Mouse (Mus musculus): ENCODE measurements around the gene Tpm4.

Tpm4 gene

DNA sequence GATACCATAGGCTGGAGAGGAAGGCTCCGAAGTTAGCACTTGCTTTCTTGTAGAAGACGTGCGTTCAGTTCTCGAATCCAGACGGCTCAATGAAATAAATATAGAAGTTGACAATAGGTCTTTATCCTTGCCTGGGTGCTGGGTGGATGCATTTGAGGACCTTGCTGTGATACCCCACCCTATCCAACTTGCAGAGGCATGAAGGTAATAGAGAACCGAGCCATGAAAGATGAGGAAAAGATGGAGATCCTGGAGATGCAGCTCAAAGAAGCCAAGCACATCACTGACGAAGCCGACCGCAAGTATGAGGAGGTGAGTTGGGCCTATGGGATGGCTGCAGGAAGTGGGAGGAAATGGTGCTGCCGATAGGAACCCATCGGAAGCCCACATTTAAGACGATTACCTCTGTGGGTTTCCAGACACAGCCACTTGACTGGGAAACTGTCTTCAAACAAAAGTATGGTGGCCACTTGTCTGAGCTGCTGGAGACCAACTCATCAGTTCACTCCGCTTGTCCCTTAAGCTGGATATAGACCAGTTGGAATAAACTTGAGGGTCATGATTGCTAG lies 8.6 kb downstream of the Tpm4 start:
- DNase-seq (ENCODE audit: low read depth, low spot score): no peak

DNA sequence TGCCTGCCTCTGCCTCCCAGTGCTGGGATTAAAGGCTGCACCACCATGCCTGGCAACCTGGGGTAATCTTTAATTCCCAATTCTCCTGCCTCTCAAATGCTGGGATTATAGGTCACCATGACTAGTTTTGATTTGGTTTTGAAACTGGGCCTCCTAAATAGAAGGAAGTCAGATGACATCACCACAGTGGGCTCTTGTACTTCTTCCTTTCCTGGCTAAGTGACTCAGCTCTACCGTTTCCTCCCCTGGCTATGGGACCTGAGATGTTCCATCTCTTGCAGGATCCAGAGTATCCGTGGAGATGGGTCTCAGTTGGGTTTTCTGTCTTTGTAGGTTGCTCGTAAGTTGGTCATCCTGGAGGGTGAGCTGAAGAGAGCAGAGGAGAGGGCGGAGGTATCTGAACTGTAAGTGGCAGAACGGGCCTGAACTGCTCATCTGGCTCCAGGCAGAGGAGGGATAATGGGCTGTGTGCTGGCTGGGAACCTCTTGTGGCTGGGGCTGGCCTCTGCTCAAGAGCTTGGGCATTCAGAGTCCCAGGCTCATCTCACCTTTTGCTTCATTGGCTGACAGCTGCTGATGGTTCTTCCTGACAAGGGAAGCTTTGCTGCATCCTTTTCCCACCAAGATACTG lies 9.7 kb downstream of the Tpm4 start:
- DNase-seq (ENCODE audit: low read depth, low spot score): no peak

DNA sequence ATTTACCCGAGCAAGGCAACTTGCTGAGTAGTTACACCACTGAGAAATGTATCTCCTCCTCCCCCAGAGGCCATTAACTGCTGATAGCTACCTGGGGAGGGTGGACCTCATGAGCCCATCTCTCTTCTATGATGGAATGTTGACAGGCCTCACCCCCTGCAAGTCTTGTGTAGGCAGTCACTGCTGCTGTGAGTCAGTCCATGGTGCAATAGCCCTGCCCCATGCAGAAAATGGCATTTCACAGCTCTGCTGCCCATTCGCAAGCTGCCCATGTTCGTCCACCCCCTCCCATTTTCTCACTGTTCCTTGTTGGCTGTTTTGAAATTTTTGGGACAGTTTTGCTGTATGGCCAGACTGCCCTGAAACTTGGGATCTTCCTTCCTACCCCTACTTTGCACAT lies 10.7 kb downstream of the Tpm4 start:
- DNase-seq (ENCODE audit: low read depth, low spot score): no peak

DNA sequence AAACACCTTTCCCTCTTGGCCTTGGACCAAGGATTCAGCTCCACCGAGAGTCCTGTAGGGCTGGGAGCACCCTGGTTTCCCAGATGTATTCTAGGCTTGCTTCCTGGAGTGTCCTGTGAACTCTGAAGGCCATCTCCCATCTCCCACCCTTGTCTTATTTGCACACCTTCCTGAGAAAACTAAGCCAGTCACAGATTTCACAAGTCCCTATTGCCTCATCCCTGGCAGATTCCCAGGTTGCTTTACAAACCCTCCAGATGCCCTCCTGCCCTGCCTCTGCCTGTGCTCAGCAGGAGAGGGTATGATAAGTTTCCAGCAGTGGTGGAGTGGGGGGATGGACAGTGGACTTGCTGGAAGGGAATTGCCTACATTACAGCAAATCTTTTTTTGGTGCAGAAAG lies 11.3 kb downstream of the Tpm4 start:
- no peak for DNase-seq (ENCODE audit: low read depth, low spot score)

DNA sequence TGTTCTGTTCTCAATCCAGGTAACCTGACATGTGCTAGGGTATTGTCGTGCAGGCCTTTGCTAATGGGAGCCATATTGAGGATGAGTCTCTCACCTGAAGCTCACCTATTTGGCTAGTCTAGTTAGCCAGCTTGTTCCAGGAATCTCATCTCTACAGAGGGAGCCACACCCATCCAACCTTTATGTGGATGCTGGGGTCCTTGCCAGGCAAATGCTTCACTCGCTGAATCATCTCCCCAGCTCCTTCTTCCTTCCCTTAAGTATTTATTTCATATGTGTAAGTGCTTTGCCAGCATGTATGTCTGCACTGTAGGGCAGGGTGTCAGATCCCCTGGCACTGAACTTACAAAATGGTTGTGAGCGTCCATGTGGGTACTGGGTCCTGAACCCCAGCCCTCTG lies 11.8 kb downstream of the Tpm4 start:
- DNase-seq (ENCODE audit: low read depth, low spot score): no peak

DNA sequence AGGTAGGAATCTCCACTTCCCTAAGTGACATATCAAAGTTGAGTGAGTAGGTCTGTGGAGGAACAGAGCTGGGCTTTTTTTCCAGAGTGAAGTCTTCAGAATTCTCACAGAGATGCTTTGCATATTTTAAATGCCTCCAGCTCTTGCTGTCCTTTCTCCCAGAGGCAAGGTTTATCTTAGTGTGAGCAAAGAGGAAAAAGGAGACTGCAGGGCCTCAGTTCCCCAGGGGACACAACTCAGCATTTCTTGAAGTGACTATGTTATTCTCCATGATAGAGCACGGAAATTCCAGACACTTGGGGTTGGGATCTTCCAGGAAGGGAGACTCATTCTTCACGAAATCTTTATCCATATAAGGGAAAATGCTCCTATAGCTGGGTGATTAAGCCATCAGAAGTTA lies 12.5 kb downstream of the Tpm4 start:
- peak; percentile 33 for DNase-seq (ENCODE audit: low read depth, low spot score)

DNA sequence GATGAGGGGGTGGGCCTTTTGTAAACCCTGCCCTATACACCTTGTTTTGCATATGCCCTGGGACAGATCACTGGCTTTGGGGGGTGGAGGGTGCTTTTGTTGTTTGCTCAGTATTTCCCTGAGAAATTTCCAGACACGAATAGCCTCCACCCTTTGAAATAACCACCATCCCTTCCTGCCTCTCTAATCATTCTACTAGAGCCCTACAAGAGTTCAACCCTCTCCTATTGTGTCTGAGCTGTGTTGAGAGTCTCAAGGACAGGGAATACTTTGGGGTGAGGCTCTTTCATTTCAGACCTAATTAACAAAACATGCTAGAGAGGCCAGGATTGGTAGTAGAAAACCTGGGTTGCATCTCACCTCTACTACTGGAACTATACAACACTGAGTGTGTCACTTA lies 14.3 kb downstream of the Tpm4 start:
- DNase-seq (ENCODE audit: low read depth, low spot score): peak; percentile 57

DNA sequence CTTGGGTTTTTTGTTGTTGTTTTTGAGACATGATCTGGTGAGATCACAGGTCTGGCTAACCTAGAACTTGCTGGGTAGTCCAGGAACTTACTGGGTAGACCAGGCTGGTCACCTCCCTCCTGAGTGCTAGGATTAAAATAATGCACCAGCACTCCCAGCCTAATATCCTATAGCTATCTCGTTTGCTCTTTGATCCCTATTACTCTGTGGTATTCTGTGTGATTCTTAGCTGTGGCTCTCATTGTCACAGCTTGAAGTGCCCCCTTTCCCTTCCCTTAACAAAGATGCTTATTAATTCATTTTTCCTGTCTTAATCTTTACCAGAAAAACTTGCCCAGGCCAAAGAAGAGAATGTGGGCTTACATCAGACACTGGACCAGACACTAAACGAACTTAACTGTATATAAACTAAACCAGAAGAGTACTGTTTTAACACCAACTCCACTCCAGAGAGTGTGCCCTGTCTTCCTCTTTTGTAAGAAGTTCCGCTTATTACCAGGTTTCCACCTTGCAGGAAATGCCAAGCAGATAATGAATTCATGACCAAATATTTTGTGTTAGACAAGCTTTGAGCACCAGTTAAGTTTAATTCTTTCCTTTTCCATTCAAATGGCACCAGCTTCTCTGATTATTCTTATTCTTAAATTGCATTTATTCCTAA lies 16.8 kb downstream of the Tpm4 start:
- DNase-seq (ENCODE audit: low read depth, low spot score): no peak

DNA sequence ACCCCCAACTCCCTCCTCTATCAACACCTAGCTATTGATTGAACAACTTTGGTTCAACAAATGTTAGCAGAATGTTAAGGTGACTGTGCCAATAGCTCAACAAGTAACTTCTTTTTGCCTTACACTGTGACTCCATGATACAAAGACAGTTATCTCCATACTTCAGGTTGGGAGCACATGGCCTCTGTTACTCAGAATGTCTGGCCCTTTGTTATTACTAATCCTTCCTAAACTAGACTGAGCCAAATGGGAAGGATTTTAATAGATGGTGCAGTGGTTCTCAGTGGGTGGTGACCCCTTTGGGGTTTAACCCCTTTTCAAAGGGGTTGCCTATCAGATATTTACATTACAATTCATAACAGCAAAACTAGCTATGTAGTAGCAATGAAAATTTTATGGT lies 18.6 kb downstream of the Tpm4 start:
- DNase-seq (ENCODE audit: low read depth, low spot score): no peak

DNA sequence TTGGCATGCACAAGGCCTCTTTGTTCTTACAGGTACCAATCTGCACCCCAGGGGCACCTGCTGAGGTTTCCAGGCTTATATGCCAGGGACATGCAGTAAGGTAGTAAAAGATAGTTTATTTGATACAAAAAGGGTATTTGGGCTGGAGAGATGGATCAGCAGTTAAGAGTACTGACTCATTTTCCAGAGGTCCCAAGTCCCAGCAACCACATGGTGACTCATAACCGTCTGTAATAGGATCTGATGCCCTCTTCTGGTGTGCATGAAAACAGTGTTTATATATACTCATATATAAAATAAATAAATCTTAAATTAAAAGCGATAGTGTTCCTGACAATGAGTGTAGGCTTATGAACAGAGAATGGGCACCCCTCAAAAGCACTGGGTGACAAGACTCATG lies 23.3 kb downstream of the Tpm4 start:
- DNase-seq (ENCODE audit: low read depth, low spot score): no peak

DNA sequence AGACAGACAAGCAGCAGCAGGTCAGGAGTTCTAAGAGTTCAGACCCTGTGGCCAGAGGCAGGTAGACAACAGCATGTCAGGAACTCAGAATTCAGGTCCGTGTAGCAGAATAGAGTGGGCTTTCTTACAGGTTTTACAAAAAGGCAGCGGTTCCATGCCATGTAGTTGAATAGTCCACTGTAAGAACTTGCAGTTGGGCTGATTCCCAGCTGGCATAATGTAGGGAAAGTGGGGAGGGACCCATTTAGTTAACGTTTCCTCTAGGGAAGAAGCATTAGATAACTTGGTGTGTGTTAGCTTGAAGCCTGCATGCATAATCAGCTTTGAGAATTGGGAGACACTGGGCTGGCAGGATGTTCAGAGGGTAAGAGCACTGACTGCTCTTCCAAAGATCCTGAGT lies 24.0 kb downstream of the Tpm4 start:
- no peak for DNase-seq (ENCODE audit: low read depth, low spot score)

DNA sequence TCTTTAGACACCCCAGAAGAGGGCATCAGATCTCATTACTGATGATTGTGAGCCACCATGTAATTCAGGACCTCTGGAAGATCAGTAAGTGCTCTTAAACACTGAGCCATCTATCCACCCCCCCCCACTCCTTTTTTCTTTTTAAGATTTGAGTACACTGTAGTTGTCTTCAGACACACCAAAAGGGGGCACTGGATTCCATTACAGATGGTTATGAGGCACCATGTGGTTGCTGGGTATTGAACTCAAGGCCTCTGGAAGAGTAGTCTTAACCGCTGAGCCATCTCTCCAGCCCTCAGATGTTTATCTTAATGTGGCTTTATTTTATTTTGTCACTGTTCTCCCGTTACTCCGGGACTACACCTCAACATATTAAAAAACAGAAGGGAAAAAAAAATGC lies 25.2 kb downstream of the Tpm4 start:
- DNase-seq (ENCODE audit: low read depth, low spot score): no peak

DNA sequence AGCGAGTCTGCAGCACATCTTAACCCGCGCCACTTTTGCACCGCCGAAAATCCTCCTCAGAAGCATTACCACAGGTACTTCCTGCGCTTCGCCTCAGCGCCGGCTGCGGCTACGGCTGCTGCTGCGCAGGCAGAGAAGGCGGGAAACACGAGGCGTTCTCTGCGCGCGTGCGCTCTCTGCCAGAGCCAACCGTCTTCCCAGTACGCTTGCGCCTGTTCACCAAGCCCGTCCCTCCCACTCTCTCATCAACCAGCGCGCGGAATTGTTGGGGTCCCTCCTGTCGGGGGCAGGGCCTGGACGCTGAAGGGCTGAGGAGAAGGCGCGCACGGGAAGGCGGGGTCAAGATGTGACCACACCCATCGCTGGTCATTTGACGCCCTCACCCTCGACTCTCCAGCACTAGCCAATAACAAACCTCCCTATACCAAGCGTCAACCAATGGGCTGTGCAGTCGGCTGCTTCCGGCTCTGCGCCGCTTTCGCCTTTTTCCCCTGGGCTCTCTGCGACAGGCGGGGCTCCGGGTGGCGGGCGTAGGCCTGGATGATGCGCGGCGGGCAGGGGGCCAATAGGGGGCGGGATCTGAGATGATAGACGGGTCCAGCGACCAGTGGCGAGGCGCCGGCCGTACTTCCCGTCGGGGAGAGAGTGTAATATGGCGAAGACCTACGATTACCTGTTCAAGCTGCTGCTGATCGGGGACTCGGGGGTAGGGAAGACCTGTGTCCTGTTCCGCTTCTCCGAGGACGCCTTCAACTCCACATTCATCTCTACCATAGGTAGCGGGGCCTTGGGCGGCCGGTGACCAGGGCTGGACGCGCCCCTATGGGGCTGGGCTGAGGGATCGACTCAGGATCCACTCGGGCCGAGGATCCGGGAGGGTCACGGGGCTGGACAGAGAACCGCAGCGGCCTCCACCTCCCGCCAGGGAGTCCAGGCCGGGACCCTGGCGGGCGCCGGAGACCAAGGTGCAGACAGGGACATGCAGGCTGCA lies 26.2 kb downstream of the Tpm4 start, which contains the start of gene Rab8a:
Gene Rab8a, plus strand, starts transcription at position 494 of the 991 bp plus-strand sequence.
- DNase-seq (ENCODE audit: low read depth, low spot score): peak; percentile 99

DNA sequence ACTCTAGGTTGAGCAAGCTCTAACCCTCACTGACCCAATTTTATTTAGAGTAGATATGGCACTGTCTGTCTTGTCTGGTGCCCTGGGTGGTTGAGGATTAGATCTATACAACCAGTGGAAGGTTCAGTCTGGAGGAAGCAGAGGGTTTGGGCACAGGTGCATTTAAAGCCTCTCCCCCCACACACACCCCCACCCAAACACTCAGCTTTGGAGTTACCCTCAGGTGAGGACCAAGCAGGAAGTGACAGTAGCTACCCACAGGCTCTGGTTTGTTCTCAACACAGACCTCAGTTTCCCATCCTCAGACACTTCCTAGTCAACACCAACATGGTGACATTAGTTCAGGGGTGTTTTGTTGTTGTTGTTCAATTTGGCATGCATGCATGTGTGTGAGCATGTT lies 28.0 kb downstream of the Tpm4 start:
- DNase-seq (ENCODE audit: low read depth, low spot score): no peak

DNA sequence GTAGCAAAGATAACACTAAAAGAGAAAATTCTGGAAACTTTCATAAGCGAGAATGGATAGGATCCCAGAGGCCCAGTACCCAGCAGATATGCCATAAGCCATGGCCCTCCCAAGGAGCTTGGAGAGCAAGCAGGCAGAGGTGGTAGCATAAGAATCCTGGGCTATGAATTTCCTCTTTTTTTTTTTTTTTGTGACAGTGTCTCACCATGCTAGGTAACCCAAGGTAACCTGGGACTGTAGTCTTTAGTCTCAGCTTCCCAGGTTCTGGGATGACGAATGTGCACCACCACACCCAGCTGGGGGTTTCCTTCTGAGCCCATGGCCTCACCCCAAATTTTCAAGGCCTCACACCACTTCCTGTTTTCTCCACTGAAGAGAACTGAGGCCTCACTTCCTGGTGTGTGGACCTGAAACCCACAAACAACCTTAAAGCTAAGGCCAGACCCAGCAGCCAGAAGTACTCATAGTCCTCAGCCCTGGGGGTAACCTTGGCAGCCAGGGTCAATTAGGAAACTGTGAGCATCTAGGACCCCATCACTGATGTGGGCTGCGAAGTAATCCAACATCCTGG lies 34.4 kb downstream of the Tpm4 start:
- no peak for DNase-seq (ENCODE audit: low read depth, low spot score)

DNA sequence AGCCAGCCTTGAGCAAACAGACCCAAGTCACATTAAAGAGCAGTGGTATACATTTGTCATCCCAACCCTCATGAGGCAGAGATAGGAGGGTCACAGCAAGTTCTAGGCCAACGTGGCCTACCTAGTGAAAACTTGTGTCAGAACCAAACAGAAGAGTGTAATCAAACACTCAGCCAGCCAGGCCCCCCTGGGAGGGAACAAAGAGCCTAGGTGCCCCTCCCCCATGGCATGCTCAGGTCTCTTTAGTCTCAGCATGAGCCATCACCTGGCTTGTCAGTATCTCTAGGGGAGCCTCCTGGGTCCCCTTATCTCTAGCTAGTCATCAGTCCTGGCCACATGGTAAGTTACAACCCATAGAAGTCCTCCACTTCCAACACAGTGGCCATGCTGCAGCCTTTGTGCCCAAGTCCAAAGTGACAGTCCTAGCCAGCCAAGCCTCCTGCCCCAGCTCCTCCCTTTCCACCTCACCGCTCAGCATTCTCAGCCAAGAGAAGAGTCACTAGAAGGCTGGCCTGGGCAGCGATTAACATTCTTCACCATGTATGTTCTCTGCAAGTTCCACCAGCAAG lies 35.0 kb downstream of the Tpm4 start:
- no peak for DNase-seq (ENCODE audit: low read depth, low spot score)

DNA sequence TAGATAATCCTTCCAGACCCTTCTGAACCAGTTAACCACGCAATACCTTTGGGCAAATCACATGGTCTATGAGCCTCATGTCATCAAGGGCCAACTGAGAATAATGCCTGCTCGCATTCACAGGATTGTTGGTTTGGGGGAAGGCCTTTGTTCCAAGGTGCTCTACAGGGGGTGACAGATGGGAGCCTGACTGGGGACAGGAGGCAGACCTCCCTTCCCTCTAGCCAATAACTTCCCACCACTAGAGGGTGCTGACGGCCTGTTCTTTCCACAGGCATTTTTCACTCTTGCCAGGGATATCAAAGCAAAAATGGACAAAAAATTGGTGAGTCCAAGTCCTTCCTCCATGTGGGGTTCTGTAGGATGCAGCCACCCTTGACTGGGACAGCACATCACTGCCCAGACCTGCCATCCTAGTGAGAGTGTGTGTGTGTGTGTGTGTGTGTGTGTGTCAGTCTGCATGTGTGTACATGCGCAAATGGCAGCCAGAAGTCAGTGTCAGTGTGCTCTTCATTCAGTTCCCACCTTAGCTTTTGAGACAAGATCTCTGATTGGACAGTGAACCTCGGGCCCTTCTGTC lies 42.7 kb downstream of the Tpm4 start:
- DNase-seq (ENCODE audit: low read depth, low spot score): peak; percentile 77

DNA sequence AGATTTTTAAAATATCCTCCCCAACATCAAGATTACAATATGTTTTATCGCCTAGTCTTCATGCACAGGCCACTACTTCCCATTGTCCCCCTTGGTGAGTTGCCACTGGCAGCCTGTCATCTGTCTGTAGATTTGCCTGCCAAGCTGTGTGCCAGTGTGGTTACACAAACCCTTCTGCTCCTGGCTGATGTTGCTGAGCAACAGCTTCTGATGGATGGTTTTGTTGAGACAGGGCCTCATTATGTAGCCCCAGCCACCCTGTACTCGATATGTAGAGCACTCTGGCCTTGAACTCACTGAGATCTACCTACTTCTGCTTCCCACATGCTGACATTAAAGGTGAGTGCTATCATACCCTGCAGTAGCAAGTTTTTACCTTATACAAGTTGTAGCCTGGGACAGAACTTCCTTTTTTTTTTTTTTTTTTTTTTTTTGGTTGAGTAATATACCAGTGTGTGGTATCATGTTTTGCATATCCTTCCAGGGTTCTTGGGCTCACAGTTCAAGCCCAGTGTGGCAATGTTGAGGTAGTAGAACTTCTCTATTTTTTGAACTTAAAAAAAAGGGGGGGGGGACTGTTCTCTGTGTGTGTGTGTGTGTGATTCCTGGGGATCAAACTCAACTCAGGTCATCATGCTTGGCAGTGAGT lies 48.9 kb downstream of the Tpm4 start:
- no peak for DNase-seq (ENCODE audit: low read depth, low spot score)

DNA sequence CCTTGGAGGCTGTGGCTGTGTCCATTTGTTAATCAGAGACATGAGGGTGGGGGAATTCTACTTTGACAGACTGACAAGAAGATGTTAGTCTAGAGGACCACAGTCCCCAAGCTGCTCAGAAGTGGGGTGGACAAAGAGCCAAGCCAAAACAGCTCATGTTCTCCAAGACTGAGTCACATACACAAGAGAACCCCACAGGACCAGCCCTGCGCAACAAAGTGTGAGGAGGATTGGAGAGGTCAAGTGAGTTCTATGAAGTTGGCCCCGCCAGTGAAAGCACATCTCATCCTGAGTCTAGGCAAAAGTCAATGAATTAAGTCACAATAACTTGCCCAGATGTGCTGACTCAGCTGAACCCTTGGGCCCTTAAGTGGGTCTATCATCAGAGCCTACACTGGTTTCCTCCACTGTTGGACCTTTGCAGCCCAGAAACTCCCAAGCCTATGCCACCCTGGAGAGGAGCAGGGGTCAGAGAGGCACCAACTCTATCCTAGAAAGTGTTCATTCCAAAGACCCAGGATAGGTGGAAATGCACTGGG lies 53.1 kb downstream of the Tpm4 start:
- DNase-seq (ENCODE audit: low read depth, low spot score): no peak
